Mouse (Mus musculus) intestine, embryonic 15.5 days (tissue): ENCODE measurements around the gene Slc26a8. TPM values are rescaled to one million over a fixed set of nuclear protein-coding genes. Genes with fewer than 3 reads are reported as not detected.

Experiments
- ATAC-seq: fragments of 200-750 bp; cut with Nextera tagmentation; 2 replicates; pipeline ENCODE4 v1.8.0; 2017; ENCODE audit warnings: moderate TSS enrichment, moderate library complexity
- H3K27ac ChIP-seq: fragments of 300-500 bp; sonication (generic); 2 replicates; pipeline ENCODE4 v1.5.1; 2015; ENCODE audit warnings: mild to moderate bottlenecking, inconsistent platforms
- H3K27me3 ChIP-seq: fragments of 300-500 bp; sonication (generic); replicated peaks from 2 replicates; pipeline ENCODE4 v1.6.1; 2015; ENCODE audit warnings: inconsistent platforms
- H3K36me3 ChIP-seq: fragments of 300-500 bp; sonication (generic); 2 replicates; pipeline ENCODE4 v1.6.1; 2015; ENCODE audit warnings: inconsistent platforms
- H3K4me1 ChIP-seq: fragments of 300-500 bp; sonication (generic); replicated peaks from 2 replicates; pipeline ENCODE4 v1.6.1; 2015; ENCODE audit warnings: inconsistent platforms
- H3K4me2 ChIP-seq: fragments of 300-500 bp; sonication (generic); replicated peaks from 2 replicates; pipeline ENCODE4 v1.6.1; 2015; ENCODE audit warnings: mild to moderate bottlenecking, inconsistent platforms
- H3K4me3 ChIP-seq: fragments of 300-500 bp; sonication (generic); replicated peaks from 2 replicates; pipeline ENCODE4 v1.5.1; 2015; ENCODE audit warnings: inconsistent platforms
- H3K9ac ChIP-seq: fragments of 300-500 bp; sonication (generic); 2 replicates; pipeline ENCODE4 v1.6.1; 2015; ENCODE audit warnings: inconsistent platforms
- H3K9me3 ChIP-seq: fragments of 300-500 bp; sonication (generic); 2 replicates; pipeline ENCODE4 v1.6.1; 2016; ENCODE audit warnings: inconsistent platforms
- WGBS: fragments of 180-500 bp; shearing (Covaris S2); methylation state at CpG from one replicate; pipeline ENCODE4 v1.1.7; 2015; 5-methylcytosine and 5-hydroxymethylcytosine counted together
- polyA plus RNA-seq: library from polyadenylated mRNA; unstranded; fragments of >200 nt; fragmentation: Nextera tagmentation; extraction: Ambion mirVana; gene quantifications from 2 replicates; pipeline ENCODE4 v1.2.1, GENCODE M21; 2015

The Slc26a8 gene
- polyA plus RNA-seq, 1 experiment from 2014 or later: 0.20 TPM

DNA sequence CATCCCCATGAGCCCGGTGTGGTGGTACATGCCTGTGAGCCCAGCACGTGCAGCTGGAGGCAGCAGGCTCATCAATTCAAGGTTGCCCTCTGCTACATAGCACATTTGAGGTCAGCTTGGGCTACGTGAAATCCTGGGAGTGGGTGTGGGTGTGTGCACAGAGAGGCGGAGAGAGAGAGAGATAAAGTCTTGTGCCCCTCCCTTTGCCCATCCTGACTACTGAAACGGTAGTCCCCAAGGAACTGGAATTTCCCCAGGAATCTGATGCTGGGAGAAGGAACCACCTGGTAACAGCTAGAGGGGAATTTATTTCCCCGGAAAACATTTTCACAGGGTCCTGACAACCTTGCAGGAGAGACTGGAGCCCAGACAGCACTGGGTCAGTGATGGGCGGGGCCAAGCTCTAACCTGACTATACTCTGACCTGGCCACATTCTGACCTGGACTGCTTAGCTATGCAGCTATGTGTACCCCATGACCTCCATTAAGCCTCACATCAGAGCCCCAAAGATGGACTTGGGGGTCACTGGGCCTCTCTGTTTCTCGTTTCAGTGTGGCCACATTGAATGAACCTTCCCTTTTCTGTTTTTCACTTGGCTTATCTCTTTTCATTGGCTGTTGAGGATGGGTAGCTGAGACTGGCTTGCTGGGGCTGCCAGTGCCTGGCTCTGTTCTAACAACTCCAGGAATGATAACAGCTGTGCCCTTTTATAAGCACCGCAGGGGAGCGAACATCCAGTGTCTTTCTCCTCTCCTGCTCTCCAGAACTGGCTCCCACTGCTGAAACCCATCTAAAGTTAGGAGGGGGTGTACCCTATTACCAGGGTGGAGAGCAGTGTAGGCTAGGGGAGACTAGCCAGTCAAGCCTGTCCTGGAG, 61.5 kb downstream of the Slc26a8 start:
- H3K9ac ChIP-seq: no peak overlapping the region
- H3K4me1 ChIP-seq: peaks cover 12% of the 10 kb centered on the region
- H3K36me3 ChIP-seq: no peaks in the 10 kb centered on the region
- H3K27me3 ChIP-seq: no peaks in the 10 kb centered on the region
- H3K9me3 ChIP-seq: no peaks in the 10 kb centered on the region
- no peak overlapping the region for H3K4me2 ChIP-seq
- no peak overlapping the region for H3K27ac ChIP-seq
- no peak overlapping the region for H3K4me3 ChIP-seq
- ATAC-seq: peak; percentile 59
- WGBS: 36% methylated on average over 10 of the region's 10 CpGs

DNA sequence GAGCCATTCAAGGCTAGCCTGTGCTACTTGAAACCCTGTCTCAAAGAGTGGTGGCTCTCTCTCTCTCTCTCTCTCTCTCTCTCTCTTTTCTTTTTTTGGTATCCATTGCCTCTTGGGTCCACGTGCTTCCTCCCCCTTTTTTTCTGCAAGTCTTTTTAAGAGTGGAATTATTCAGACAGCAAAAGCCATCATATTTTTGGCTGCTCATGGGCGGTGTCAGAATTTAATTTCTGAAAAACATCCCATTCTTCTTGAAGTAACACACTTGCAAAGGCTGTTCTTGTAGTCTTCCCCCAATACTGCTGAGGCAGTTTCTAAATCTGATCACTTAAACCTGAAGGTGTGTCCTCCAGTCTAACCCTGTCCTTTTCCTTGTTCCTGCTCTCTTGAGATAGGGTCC, 63.1 kb downstream of the Slc26a8 start:
- Histone ChIP-seq H3K27ac (no peak overlapping the region), H3K36me3 (no peaks in the 10 kb centered on the region), H3K4me3 (no peak overlapping the region), H3K4me2 (no peak overlapping the region), H3K4me1 (peaks cover 16% of the 10 kb centered on the region), H3K9me3 (no peaks in the 10 kb centered on the region), H3K9ac (no peak overlapping the region), H3K27me3 (no peaks in the 10 kb centered on the region)
- no peak for ATAC-seq
- WGBS: 87% methylated on average over 2 of the region's 2 CpGs

DNA sequence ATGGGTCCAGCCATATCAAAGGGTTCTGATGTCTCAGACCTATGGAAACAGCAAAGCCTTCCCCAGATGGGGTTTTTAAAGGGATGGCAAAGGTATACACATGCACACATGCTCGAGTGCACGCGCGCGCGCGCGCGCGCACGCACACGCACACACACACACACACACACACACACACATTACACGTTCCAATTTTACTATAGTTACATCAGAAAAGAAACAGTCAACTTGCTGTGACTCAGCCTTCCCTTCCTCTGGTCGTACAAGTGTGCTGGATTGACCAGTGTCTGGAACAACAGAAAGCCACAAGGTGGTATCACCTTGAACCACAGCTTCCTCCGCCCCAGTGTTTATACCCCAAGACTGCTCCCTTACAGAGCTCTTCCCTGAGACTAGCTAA, 64.7 kb downstream of the Slc26a8 start:
- Histone ChIP-seq H3K9me3 (no peaks in the 10 kb centered on the region), H3K4me2 (no peak overlapping the region), H3K27ac (no peak overlapping the region), H3K9ac (no peak overlapping the region), H3K27me3 (no peaks in the 10 kb centered on the region), H3K4me1 (peaks cover 26% of the 10 kb centered on the region), H3K4me3 (no peak overlapping the region), H3K36me3 (no peaks in the 10 kb centered on the region)
- no peak for ATAC-seq
- 89% methylated on average over 15 of the region's 15 CpGs for WGBS

DNA sequence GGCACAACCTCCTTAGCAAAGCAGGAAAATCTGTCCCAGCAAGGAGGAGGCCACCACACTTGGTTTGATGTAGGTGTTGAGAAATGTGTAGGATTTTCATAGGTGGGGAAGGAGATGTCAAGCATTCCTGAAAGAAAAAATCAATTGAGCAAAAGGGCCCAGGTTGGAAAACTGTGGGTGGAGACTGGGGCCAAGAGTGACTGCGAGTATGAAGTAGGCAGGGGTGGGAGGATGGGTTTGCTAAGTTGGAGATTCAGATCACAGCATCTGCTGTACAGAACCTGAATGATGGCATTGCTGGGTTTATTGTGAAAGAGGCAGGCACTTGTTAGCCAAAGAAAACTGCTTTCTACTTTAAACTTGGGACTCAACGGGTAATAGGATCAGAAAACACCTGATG, 65.2 kb downstream of the Slc26a8 start:
- H3K4me1 ChIP-seq: peaks cover 27% of the 10 kb centered on the region
- WGBS: 69% methylated on average over 2 of the region's 2 CpGs
- ATAC-seq: no peak
- H3K4me2 ChIP-seq: no peak overlapping the region
- H3K36me3 ChIP-seq: 0 out of 2 replicates have a peak, but pooled peaks cover 3% of the 10 kb centered on the region
- no peaks in the 10 kb centered on the region for H3K9me3 ChIP-seq
- H3K27ac ChIP-seq: no peak overlapping the region
- no peak overlapping the region for H3K9ac ChIP-seq
- H3K4me3 ChIP-seq: no peak overlapping the region
- no peaks in the 10 kb centered on the region for H3K27me3 ChIP-seq

DNA sequence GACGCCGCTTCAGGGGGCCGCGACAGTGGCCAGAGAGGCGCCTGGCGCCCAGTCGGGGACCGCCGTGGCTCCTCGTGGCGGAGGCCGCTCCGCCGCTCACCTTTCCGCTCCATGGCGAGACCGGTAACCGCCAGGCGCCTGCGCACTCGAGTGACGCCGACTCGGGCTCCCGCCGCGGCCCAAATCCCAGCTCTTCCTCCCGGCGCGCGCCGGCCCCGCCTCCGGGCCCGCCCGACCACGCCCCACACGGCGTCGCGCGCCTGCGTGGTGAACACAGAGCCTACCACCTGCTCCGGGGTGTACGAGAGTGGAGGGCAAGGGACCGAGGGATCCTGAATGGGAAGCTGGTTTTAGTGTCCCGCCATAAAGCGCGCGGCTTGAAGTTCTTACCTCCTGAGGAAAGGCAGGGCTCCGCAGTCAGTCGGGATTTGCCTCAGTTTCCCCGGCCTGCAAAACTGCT, 67.7 kb downstream of the Slc26a8 start, which contains the start of gene Srpk1:
TSS of gene Srpk1 (minus strand) at position 410 of the 460 bp plus-strand sequence.
- Histone ChIP-seq H3K27me3 (no peaks in the 10 kb centered on the region), H3K9ac (peak within 1 kb of the TSS; percentile 97), H3K4me1 (peaks cover 24% of the 10 kb centered on the region), H3K4me3 (peak within 1 kb of the TSS; percentile 100), H3K27ac (peak within 1 kb of the TSS; percentile 92), H3K9me3 (no peaks in the 10 kb centered on the region), H3K36me3 (peaks cover 8% of the 10 kb centered on the region; the same call in 1 of the 2 replicates), H3K4me2 (peak within 1 kb of the TSS; percentile 84)
- WGBS: under 1% methylated on average over 50 of the region's 53 CpGs
- peak; percentile 96 for ATAC-seq

DNA sequence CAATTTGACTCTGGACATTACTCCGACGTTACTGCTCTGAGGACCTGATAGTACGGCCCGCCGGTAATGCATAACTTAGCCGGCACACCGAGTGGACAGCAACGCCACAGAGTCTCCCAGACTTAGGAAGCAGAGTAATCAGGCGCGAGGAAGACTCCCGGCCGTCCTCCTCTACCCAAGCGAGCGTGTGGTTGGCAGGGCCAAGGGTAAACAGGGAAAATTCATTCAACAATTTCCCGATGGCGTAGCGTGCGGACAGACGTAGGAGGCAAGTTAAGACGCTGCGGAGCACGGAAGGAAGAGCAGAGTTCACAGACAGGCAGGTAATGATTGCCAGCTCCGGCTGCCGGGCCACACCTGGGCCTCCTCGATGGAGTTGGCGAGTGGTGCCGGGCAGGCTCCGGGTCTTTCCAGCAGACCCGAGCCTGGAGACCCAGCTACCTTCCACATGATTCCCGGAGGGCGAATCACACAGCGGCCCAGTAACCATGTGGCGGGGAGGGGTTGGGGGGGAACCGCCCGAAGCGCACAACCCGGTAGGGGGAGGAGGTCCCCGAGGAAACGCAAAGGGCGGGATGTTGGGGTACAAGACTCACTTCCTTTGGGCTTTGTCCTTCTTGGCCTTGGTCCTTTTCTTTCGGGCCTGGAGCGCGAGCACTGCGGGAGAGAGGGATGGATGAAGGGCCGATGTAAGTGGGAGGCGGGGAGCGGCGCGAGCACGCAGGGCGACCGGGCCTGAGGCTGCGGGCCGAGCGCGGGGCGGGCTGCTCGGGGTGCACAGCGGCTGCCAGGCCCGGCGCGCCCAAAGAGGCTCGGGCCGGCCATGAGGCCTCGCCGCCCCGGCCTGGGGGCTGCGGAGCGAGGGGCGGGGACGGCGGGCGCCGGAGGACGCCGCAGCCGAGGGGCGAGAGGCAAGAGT, 68.4 kb downstream of the Slc26a8 start:
- WGBS: under 1% methylated on average over 72 of the region's 78 CpGs
- H3K4me3 ChIP-seq: peak overlapping the region; percentile 100

DNA sequence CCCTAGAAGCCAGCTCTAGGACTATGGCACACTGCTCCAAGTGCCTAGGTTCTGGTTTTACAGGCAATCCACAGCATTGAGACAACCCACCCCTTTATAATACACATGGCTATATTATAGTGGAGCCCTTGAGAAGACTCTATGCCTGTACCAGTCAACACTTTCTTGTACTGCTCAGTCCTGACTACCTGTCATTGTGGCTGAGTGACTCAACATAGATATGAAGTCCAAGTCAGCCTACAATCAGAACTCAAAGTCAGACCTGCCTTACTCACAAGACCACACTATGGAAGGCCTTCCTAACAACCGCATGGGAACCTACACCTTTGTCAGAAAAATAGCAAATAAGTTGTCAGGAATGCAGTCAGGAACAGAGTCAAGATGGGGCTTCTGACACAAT, 71.3 kb downstream of the Slc26a8 start:
- H3K9me3 ChIP-seq: no peaks in the 10 kb centered on the region
- no peak overlapping the region for H3K4me3 ChIP-seq
- no peak overlapping the region for H3K4me2 ChIP-seq
- peaks cover 8% of the 10 kb centered on the region; the same call in 1 of the 2 replicates for H3K36me3 ChIP-seq
- H3K27me3 ChIP-seq: no peaks in the 10 kb centered on the region
- no peak overlapping the region for H3K9ac ChIP-seq
- H3K4me1 ChIP-seq: peaks cover 24% of the 10 kb centered on the region
- ATAC-seq: no peak
- no peak overlapping the region for H3K27ac ChIP-seq
- 100% methylated on average over 1 of the region's 1 CpGs for WGBS

More for the DNA sequence above, 68.4 kb downstream of the Slc26a8 start:
- H3K9me3 ChIP-seq: no peaks in the 10 kb centered on the region
- peak; percentile 79 for ATAC-seq
- no peaks in the 10 kb centered on the region for H3K27me3 ChIP-seq
- peak overlapping the region; percentile 92 for H3K27ac ChIP-seq
- H3K9ac ChIP-seq: peak overlapping the region; percentile 97
- peaks cover 8% of the 10 kb centered on the region; the same call in 1 of the 2 replicates for H3K36me3 ChIP-seq
- peaks cover 24% of the 10 kb centered on the region for H3K4me1 ChIP-seq
- H3K4me2 ChIP-seq: peak overlapping the region; percentile 84

DNA sequence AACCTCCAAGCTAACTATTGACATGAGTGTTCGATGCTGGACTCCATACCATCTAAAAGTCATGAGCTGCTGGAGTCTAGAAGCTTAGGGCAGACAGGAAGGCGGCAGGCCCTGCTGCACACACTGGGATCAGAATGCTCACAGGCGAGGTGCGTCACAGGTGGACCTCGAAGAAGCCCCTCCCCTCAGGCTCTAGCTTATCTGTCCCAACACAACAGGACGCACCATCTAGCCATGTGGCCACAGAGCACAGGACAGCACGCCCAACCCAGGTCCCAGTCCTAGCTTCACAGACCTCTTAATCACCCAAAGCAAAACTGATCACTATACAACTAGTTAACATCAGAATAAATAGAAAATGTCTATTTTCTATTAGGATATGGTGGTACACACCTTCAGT, 71.9 kb downstream of the Slc26a8 start:
- H3K9ac ChIP-seq: no peak overlapping the region
- no peaks in the 10 kb centered on the region for H3K27me3 ChIP-seq
- no peak for ATAC-seq
- peaks cover 24% of the 10 kb centered on the region for H3K4me1 ChIP-seq
- no peaks in the 10 kb centered on the region for H3K9me3 ChIP-seq
- peaks cover 8% of the 10 kb centered on the region; the same call in 1 of the 2 replicates for H3K36me3 ChIP-seq
- no peak overlapping the region for H3K4me2 ChIP-seq
- no peak overlapping the region for H3K4me3 ChIP-seq
- 72% methylated on average over 7 of the region's 7 CpGs for WGBS
- H3K27ac ChIP-seq: no peak overlapping the region

DNA sequence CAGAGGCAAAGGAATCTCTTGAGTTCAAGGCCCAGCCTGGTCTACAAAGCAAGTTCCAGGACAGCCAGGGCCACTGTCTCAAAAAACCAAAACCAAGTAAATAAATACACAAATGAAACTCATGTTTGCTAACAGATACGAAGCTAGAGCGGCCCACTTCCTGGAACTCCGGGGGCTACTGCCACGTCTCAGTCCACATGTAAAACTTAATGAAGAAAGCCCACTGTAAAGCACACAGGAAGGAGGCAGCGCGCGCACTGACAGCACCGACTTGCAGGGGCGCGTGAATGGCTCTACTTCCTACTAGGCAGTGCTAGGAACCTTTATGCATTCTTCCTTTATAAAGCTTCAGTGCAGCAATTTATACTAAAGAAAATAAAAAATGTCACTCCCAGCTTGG, 72.4 kb downstream of the Slc26a8 start:
- Histone ChIP-seq H3K4me2 (no peak overlapping the region), H3K4me3 (no peak overlapping the region), H3K36me3 (peaks cover 8% of the 10 kb centered on the region; the same call in 1 of the 2 replicates), H3K4me1 (peaks cover 23% of the 10 kb centered on the region), H3K9me3 (no peaks in the 10 kb centered on the region), H3K27me3 (no peaks in the 10 kb centered on the region), H3K27ac (no peak overlapping the region), H3K9ac (no peak overlapping the region)
- no peak for ATAC-seq
- 81% methylated on average over 10 of the region's 10 CpGs for WGBS

DNA sequence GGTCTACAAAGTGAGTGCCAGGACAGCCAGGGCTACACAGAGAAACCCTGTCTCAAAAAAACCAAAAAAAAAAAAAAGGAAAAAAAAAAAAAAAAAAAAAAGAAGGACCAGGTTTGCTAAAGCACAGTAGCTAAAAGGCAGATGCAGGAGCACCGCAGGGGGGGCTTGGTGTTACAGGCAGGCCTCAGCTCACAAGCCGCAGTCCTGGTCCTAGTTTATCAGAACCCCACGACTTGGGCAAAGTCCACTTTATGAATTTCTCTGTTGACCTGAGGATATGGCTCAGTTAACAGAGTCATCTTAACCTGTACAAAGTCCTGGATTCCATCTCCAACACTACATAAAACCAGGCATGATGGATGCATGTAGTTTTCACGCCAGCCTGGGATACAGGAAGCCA, 74.7 kb downstream of the Slc26a8 start:
- Histone ChIP-seq H3K4me1 (0 out of 2 replicates have a peak, but pooled peaks cover 11% of the 10 kb centered on the region), H3K9ac (no peak overlapping the region), H3K27me3 (no peaks in the 10 kb centered on the region), H3K36me3 (peaks cover 8% of the 10 kb centered on the region; the same call in 1 of the 2 replicates), H3K9me3 (no peaks in the 10 kb centered on the region), H3K4me3 (no peak overlapping the region), H3K27ac (no peak overlapping the region), H3K4me2 (no peak overlapping the region)
- 0 out of 2 replicates have a peak, but pooled peaks have one; percentile 16 for ATAC-seq
- 80% methylated on average over 4 of the region's 4 CpGs for WGBS

DNA sequence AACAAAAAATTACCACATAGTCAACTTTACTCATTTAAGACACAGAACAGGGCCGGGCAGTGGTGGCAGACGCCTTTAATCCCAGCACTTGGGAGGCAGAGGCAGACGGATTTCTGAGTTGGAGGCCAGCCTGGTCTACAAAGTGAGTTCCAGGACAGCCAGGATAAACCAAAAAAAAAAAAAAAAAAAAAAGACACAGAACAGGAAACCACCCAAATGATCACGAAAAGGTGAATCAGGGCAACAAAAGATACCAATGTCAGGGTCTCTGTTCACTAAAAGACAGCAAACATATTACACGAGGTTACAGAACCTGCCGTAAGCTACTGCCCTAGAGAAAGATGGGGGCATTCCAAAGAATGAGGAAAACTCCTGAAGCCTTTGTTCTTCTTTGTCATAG, 76.9 kb downstream of the Slc26a8 start:
- Histone ChIP-seq H3K36me3 (no peaks in the 10 kb centered on the region), H3K27ac (no peak overlapping the region), H3K4me3 (no peak overlapping the region), H3K9ac (no peak overlapping the region), H3K4me1 (0 out of 2 replicates have a peak, but pooled peaks cover 2% of the 10 kb centered on the region), H3K9me3 (no peaks in the 10 kb centered on the region), H3K27me3 (no peaks in the 10 kb centered on the region), H3K4me2 (no peak overlapping the region)
- no peak for ATAC-seq
- 83% methylated on average over 6 of the region's 6 CpGs for WGBS

DNA sequence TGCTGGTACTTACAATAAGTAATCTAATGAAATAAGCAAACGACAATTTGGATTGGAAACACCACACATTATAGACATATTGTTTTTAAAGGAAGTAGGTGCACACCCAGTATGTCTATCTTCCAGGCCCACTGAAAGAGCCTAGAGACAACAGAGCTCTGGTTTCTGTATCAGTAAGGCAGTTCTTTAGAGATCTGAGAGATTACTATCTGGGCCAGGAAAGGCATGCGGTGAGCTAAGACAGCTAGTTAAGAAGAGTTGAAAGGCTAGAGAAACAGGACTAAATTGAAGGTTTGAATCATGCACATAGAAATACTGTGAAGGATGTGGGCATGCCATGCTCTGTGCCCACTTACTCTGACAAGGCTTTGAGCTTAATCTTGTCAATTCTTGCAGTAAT, 77.4 kb downstream of the Slc26a8 start:
- H3K4me1 ChIP-seq: no peaks in the 10 kb centered on the region
- no peaks in the 10 kb centered on the region for H3K36me3 ChIP-seq
- no peaks in the 10 kb centered on the region for H3K27me3 ChIP-seq
- no peak overlapping the region for H3K9ac ChIP-seq
- no peak for ATAC-seq
- WGBS: 69% methylated on average over 2 of the region's 2 CpGs
- no peak overlapping the region for H3K27ac ChIP-seq
- no peak overlapping the region for H3K4me2 ChIP-seq
- H3K4me3 ChIP-seq: no peak overlapping the region
- no peaks in the 10 kb centered on the region for H3K9me3 ChIP-seq
